In the genomic region with DNA sequence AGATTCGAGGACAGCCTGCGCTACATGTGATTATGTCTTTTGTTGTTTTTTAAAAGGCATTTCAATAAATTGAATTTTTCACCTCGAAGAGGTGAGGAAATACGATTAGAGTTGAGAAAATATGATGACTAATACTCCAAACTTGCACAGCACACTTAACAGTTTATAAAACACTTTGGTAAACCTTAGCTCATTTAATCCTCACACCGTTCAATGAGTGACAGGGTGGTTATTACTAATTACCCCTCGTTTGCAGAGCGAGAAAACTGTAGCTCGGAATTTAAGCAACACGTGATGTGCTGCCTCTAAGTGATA, we compare ENCODE assay signal across 8 mouse cellular contexts. TPM values are rescaled to one million over a fixed set of nuclear protein-coding genes. Genes with fewer than 3 reads are reported as not detected.
DNase-seq lines count a peak whose midpoint lies in the region; ATAC-seq and TF ChIP-seq lines count a peak whose summit lies in the region.

No protein-coding gene starts in this region.

- H3K9me3 ChIP-seq in lung, embryonic 14.5 days (ENCODE audit: low read depth, low read length): no peaks in the 10 kb centered on the region
- no peaks in the 10 kb centered on the region for H3K9me3 ChIP-seq in embryonic facial prominence, embryonic 15.5 days (replicated peaks)
- H3K9me3 ChIP-seq in limb, embryonic 10.5 days (replicated peaks): no peaks in the 10 kb centered on the region
- no peaks in the 10 kb centered on the region for H3K9me3 ChIP-seq in neural tube, embryonic 14.5 days (ENCODE audit: control insufficient read depth, low read length)

- ATAC-seq in lung, embryonic 14.5 days (ENCODE audit: insufficient read depth): no peak
- no peak for ATAC-seq in embryonic facial prominence, embryonic 15.5 days (ENCODE audit: insufficient number of reproducible peaks, low FRiP score, low TSS enrichment, low read depth)
- ATAC-seq in neural tube, embryonic 14.5 days (ENCODE audit: low read depth): no peak

- H3K36me3 ChIP-seq in lung, embryonic 14.5 days (ENCODE audit: insufficient read depth): peaks cover 50% of the 10 kb centered on the region
- H3K36me3 ChIP-seq in embryonic facial prominence, embryonic 15.5 days: peaks cover 53% of the 10 kb centered on the region
- peaks cover 64% of the 10 kb centered on the region for H3K36me3 ChIP-seq in limb, embryonic 10.5 days
- peaks cover 23% of the 10 kb centered on the region for H3K36me3 ChIP-seq in neural tube, embryonic 14.5 days (ENCODE audit: control insufficient read depth, insufficient read depth, low read length)

- WGBS in lung, embryonic 14.5 days: 38% methylated on average over 9 of the region's 9 CpGs
- 38% methylated on average over 9 of the region's 9 CpGs for WGBS in embryonic facial prominence, embryonic 15.5 days
- WGBS in limb, embryonic 10.5 days: 42% methylated on average over 9 of the region's 9 CpGs
- WGBS in neural tube, embryonic 14.5 days: 44% methylated on average over 9 of the region's 9 CpGs

- H3K27me3 ChIP-seq in lung, embryonic 14.5 days (ENCODE audit: insufficient read depth, low read length): no peaks in the 10 kb centered on the region
- H3K27me3 ChIP-seq in embryonic facial prominence, embryonic 15.5 days: no peaks in the 10 kb centered on the region
- no peaks in the 10 kb centered on the region for H3K27me3 ChIP-seq in limb, embryonic 10.5 days (ENCODE audit: low read depth, poor library complexity, severe bottlenecking)
- H3K27me3 ChIP-seq in neural tube, embryonic 14.5 days (ENCODE audit: control insufficient read depth, insufficient read depth, low read length): no peaks in the 10 kb centered on the region

- no peak overlapping the region; the same call in 1 of the 2 replicates for H3K27ac ChIP-seq in lung, embryonic 14.5 days (ENCODE audit: low read depth)
- 0 out of 2 replicates have a peak overlapping the region, but pooled peaks have one; percentile 55 for H3K27ac ChIP-seq in embryonic facial prominence, embryonic 15.5 days (replicated peaks)
- H3K27ac ChIP-seq in limb, embryonic 10.5 days: peak overlapping the region; percentile 99
- 0 out of 2 replicates have a peak overlapping the region, but pooled peaks have one; percentile 11 for H3K27ac ChIP-seq in neural tube, embryonic 14.5 days (ENCODE audit: low read depth, low read length)

- H3K4me1 ChIP-seq in lung, embryonic 14.5 days (ENCODE audit: insufficient read depth): peaks cover 5% of the 10 kb centered on the region; the same call in 1 of the 2 replicates
- H3K4me1 ChIP-seq in embryonic facial prominence, embryonic 15.5 days: peaks cover 5% of the 10 kb centered on the region
- peaks cover 10% of the 10 kb centered on the region for H3K4me1 ChIP-seq in limb, embryonic 10.5 days
- peaks cover 7% of the 10 kb centered on the region; the same call in 1 of the 2 replicates for H3K4me1 ChIP-seq in neural tube, embryonic 14.5 days (ENCODE audit: control insufficient read depth, insufficient read depth, low read length)

- TF ChIP-seq CTCF in lung, embryonic 14.5 days (IDR thresholded peaks at IDR 0.05; ENCODE audit: low read depth): no peak

- no peak for DNase-seq in lung, embryonic 14.5 days
- no peak for DNase-seq in lung, postnatal 4 days
- DNase-seq in limb, embryonic 10.5 days (ENCODE audit: low spot score): no peak
- DNase-seq in right cerebral cortex, postnatal 10 days (ENCODE audit: low spot score in 2 of 2): no peak
- no peak for DNase-seq in spleen, postnatal 4 days (ENCODE audit: low spot score in 2 of 2)
- DNase-seq in right cerebral cortex, postnatal 36 days (ENCODE audit: low spot score in 2 of 2): no peak

- H3K4me3 ChIP-seq in lung, embryonic 14.5 days (ENCODE audit: low read depth, low read length): peak overlapping the region; percentile 97
- H3K4me3 ChIP-seq in embryonic facial prominence, embryonic 15.5 days (replicated peaks): peak overlapping the region; percentile 91
- H3K4me3 ChIP-seq in limb, embryonic 10.5 days: peak overlapping the region; percentile 95
- peak overlapping the region; percentile 9; the same call in 1 of the 2 replicates for H3K4me3 ChIP-seq in neural tube, embryonic 14.5 days (ENCODE audit: low read depth, low read length)

- H3K4me2 ChIP-seq in lung, embryonic 14.5 days: peak overlapping the region; percentile 67
- peak overlapping the region; percentile 52 for H3K4me2 ChIP-seq in embryonic facial prominence, embryonic 15.5 days (replicated peaks)
- peak overlapping the region; percentile 23; the same call in 1 of the 2 replicates for H3K4me2 ChIP-seq in neural tube, embryonic 14.5 days (ENCODE audit: low read depth, low read length)

- H3K9ac ChIP-seq in lung, embryonic 14.5 days: peak overlapping the region; percentile 88
- H3K9ac ChIP-seq in embryonic facial prominence, embryonic 15.5 days: no peak overlapping the region; the same call in 1 of the 2 replicates
- no peak overlapping the region for H3K9ac ChIP-seq in neural tube, embryonic 14.5 days (replicated peaks; ENCODE audit: low read depth, low read length)

RNA-seq across cellular contexts. Expression of a gene that starts 0.5 kb away (rescaled TPM):
- polyA plus RNA-seq in lung, embryonic 14.5 days (2014; fragmentation: Nextera tagmentation; extraction: Ambion mirVana): 104 and 112 TPM in 2 replicates
- 100 TPM in 2 replicates for polyA plus RNA-seq in embryonic facial prominence, embryonic 15.5 days (2015; fragmentation: Nextera tagmentation; extraction: Ambion mirVana)
- polyA plus RNA-seq in limb, embryonic 10.5 days (2016; fragmentation: Nextera tagmentation; extraction: Ambion mirVana): 128 and 132 TPM in 2 replicates
- 155 and 163 TPM in 2 replicates for polyA plus RNA-seq in neural tube, embryonic 14.5 days (2014; fragmentation: Nextera tagmentation; extraction: Ambion mirVana)

RNA-seq across cellular contexts. Expression of a gene that starts 29.9 kb away (rescaled TPM):
- polyA plus RNA-seq in lung, embryonic 14.5 days (2014; fragmentation: Nextera tagmentation; extraction: Ambion mirVana): 112 and 114 TPM in 2 replicates
- 172 and 189 TPM in 2 replicates for polyA plus RNA-seq in embryonic facial prominence, embryonic 15.5 days (2015; fragmentation: Nextera tagmentation; extraction: Ambion mirVana)
- 95.3 and 123 TPM in 2 replicates for polyA plus RNA-seq in limb, embryonic 10.5 days (2016; fragmentation: Nextera tagmentation; extraction: Ambion mirVana)
- 166 and 198 TPM in 2 replicates for polyA plus RNA-seq in neural tube, embryonic 14.5 days (2014; fragmentation: Nextera tagmentation; extraction: Ambion mirVana)

RNA-seq across cellular contexts. Expression of a gene that starts 47.1 kb away (rescaled TPM):
- polyA plus RNA-seq in lung, embryonic 14.5 days (2014; fragmentation: Nextera tagmentation; extraction: Ambion mirVana): 12.9 and 14.6 TPM in 2 replicates
- 15.5 and 17.0 TPM in 2 replicates for polyA plus RNA-seq in embryonic facial prominence, embryonic 15.5 days (2015; fragmentation: Nextera tagmentation; extraction: Ambion mirVana)
- polyA plus RNA-seq in limb, embryonic 10.5 days (2016; fragmentation: Nextera tagmentation; extraction: Ambion mirVana): 12.8 and 15.0 TPM in 2 replicates
- 1.7 and 2.4 TPM in 2 replicates for polyA plus RNA-seq in neural tube, embryonic 14.5 days (2014; fragmentation: Nextera tagmentation; extraction: Ambion mirVana)

Comparison
In these comparisons a context has a peak if more than half of its experiments do, and no peak if none do; other contexts are left out.
1. H3K4me3 ChIP-seq: peak in every context shown above with its lines; median percentile 97 in lung, embryonic 14.5 days; 95 in limb, embryonic 10.5 days; 91 in embryonic facial prominence, embryonic 15.5 days; 9 in neural tube, embryonic 14.5 days.